Mouse (Mus musculus) layer of hippocampus, adult 8-10 months (tissue): ENCODE results near the gene Gm42906. TPM values are rescaled to one million over a fixed set of nuclear protein-coding genes. Genes with fewer than 3 reads are reported as not detected.

Experiments
- DNase-seq, 2 experiments: peaks; one replicate each; pipeline ENCODE4 v3.0.0; 2022; ENCODE audit warnings: low spot score in 2 of 2
- total RNA-seq, 4 experiments: library from RNA; stranded (reverse); gene quantifications; 2 replicates each; pipeline ENCODE4 v1.2.4; 2022

The Gm42906 gene
- total RNA-seq, 4 experiments from 2014 or later: not detected

GRCm38 (mm10) chr5:151034715-151035512 is 393.0 kb downstream of the Gm42906 start:
- no peak for DNase-seq

DNA sequence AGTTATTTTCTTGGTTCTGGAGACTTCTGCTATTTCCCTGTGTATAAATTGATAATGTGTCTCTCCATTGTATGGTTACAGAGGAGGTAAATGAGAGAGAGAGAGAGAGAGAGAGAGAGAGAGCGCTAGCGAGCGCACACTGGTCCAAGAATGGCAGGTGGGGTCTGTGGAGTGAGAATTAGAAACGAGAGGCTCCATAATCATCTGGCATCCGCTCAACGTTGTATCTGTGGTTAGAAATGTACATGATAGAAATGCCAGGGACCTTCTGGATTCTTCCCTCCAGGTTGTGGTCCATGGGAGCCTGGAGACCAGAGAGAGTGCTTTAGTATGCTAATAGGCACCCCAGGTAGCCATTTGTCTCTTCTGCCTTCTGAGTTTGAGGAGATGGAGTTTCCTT is 399.1 kb downstream of the Gm42906 start:
- DNase-seq: no peak

- DNase-seq: peak; percentile 41 to 59
These were observed 400.8 kb downstream of the Gm42906 start for GRCm38 (mm10) chr5:151027171-151027570.

GRCm38 (mm10) chr5:151026069-151026468 is 401.9 kb downstream of the Gm42906 start:
- no peak for DNase-seq

GRCm38 (mm10) chr5:151024483-151024882 is 403.5 kb downstream of the Gm42906 start:
- DNase-seq: no peak

DNA sequence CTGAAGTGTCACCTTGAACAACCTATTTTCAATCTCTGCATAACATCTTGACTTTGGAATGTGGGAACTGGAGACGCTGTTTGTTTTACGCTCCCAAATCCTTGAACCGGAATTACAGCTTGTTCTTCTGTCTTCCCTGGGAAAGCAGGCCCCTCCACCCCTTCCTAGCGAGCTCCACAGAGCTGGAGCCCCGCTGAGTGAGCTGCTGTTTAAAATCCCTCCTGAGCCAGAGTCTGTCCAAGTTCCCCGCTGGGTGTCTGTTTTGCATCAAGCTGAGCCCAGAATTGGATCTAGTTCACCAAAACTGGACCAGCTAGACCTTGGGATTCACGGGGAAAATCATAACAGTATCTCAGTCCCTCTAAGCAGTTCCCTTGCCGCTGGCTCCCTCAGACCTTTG is 404.5 kb downstream of the Gm42906 start:
- peak in 1 of 2 experiments; percentile 43 for DNase-seq

- DNase-seq: no peak
These were observed 405.0 kb downstream of the Gm42906 start for GRCm38 (mm10) chr5:151022939-151023338.

- DNase-seq: no peak
These were observed 405.9 kb downstream of the Gm42906 start for GRCm38 (mm10) chr5:151022026-151022425.

GRCm38 (mm10) chr5:151020831-151021230 is 407.1 kb downstream of the Gm42906 start:
- no peak for DNase-seq

- no peak for DNase-seq
These were observed 407.7 kb downstream of the Gm42906 start for GRCm38 (mm10) chr5:151020031-151020820.

- DNase-seq: no peak
These were observed 409.0 kb downstream of the Gm42906 start for GRCm38 (mm10) chr5:151018959-151019358.

DNA sequence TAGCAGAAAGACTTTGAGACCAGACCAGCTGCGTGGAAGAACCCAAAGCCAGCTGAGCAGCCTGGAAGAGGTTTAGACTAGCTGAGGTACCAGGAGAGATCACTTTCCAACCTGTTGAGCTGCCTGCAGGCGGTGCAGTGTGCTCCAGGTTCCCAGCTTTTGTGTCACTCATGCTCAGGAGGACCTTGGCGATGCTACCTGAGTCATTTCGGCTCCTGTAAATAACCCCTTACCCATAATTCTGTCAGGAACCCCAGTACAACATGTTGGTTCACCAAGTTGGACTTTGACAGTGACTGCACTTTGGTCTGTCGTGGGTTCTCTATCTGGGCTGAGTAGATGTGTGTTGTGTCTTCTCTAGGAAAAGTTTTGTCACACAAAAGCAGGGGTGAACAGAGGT is 409.5 kb downstream of the Gm42906 start:
- no peak for DNase-seq

Other genes starting within 250 kb of the Gm42906 start
- 10 to 100 TPM; 24.2 to 30.2 (median 24.4) TPM for gene Stard13, start 194.3 kb downstream of the Gm42906 start, total RNA-seq
- not detected for gene Vmn2r18, start 177.9 kb upstream of the Gm42906 start, total RNA-seq
- 10 to 100 TPM in 2 of 4 experiments, 1 to 10 TPM in 2; 8.9 to 10.5 (median 9.8) TPM for gene Rfc3, start 223.1 kb upstream of the Gm42906 start, total RNA-seq